Mouse (Mus musculus) brain, embryonic 14.5 days (tissue): ENCODE results near the gene Tef.

Source experiments
- CTCF ChIP-seq: fragments of 200-500 bp; IDR thresholded peaks from 2 replicates; pipeline ENCODE4 v1.5.1; 2012; ENCODE audit warnings: inconsistent platforms, mild to moderate bottlenecking, moderate library complexity, borderline replicate concordance; ENCODE audit not compliant: insufficient read depth, insufficient read length; ENCODE audit errors: extremely low read depth
- POLR2A ChIP-seq: fragments of 200-500 bp; IDR thresholded peaks from 2 replicates; pipeline ENCODE4 v1.6.1; 2012; ENCODE audit warnings: mild to moderate bottlenecking, inconsistent platforms, borderline replicate concordance; ENCODE audit not compliant: poor library complexity, insufficient read depth, insufficient read length, severe bottlenecking; ENCODE audit errors: extremely low read depth

GRCm38 (mm10) chr15:81836966-81837920, 35.0 kb downstream of the Tef start:
- TF ChIP-seq CTCF = no peak
- no peak for TF ChIP-seq POLR2A
